Mouse (Mus musculus) kidney, postnatal 25 days (tissue): Measurements from ENCODE around the gene Olfr1471.
"Not testable (repeated sequence)": the region's sequence is repeated elsewhere in the genome, so short reads cannot be mapped to it uniquely, and the experiment has no call there.

Experiments used
- DNase-seq, 2 experiments: peaks; one replicate each; pipeline ENCODE4 v3.0.0; 2021; ENCODE audit warnings: mixed read lengths in 2 of 2

The Olfr1471 gene

GRCm38 (mm10) chr19:13443109-13443508 is at the start of gene Olfr1471:
Gene Olfr1471 (plus strand): TSS chr19:13443409.
- not testable (repeated sequence) for DNase-seq

DNA sequence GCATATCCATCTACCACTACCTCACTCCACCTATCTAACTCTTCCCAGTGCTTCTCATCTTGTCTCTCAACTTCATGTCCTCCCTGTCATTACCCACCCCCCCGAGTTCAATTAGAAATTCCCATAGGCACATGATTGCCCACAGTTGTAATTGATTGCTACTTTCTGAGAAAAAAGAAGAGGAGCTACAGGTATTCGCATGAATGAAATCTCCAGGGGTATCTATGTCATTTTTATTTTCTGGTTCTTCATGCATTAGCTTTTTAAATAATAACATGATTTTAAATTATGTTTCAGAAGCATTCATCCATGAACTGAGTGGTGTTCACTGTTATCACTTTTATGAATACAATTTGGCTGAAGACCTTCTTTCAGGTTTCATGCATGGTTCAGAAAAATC is 35.7 kb upstream of the Olfr1471 start, which contains the start of gene Olfr1469:
TSS of gene Olfr1469 (plus strand) at position 301 of the 400 bp plus-strand sequence.
- DNase-seq = no peak

DNA sequence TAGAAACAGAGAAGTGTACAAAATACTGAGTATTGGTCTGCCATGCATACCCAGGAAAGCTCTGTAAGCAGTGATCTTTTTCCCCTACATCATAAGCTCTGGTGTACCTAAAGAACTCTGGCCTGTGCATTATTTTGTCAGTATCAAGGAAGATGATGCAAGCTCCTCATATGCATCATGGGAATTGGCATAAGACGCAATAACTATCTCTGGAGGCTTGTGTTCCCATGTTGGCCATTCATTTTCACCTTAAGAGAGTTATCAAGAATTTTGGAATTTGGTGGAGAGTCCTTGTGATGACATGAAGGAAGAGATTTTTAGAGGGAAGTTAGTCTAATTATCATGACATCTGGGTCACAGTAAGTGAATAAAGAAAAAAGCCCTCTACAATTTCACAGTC is 12.8 kb downstream of the Olfr1471 start, which contains the start of gene Olfr1472:
TSS of gene Olfr1472 (minus strand) at position 101 of the 400 bp plus-strand sequence.
- DNase-seq = no peak

DNA sequence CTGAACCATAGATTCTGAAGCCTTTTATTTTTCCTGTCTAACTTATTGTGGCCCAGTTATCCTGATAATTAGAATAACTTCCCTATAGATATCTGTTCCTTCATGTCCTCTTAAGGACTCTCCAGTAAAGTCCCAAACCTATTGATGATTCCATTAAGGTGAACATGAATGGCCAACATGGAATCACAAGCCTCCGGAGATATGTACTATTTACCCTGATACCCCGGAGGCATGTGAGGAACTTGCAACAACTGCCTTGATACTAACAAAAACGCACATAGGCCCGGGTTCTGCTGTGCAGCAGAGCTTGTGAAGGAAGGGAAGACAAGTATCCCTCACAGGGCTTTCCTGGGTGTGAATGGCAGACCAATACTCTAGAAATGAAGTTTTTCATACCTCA is 26.1 kb downstream of the Olfr1471 start, which contains the start of gene Olfr1474:
TSS of gene Olfr1474 (plus strand) at position 301 of the 400 bp plus-strand sequence.
- not testable (repeated sequence) for DNase-seq

GRCm38 (mm10) chr19:13480096-13480495 is 36.9 kb downstream of the Olfr1471 start, which contains the start of gene Olfr1475:
Gene Olfr1475 (minus strand): TSS chr19:13480196.
- no peak for DNase-seq

GRCm38 (mm10) chr19:13500246-13500645 is 57.0 kb downstream of the Olfr1471 start, which contains the start of gene Olfr1477:
Gene Olfr1477 (plus strand): TSS chr19:13500546.
- DNase-seq = no peak
